Mouse (Mus musculus) CD4-positive naive resting alpha-beta T cell, adult 57 days (primary cell): ENCODE measurements around the gene Gm10031. TPM values are rescaled to one million over a fixed set of nuclear protein-coding genes. Genes with fewer than 3 reads are reported as not detected.

Experiments
- total RNA-seq: library from RNA; stranded (reverse); gene quantifications from one replicate; pipeline ENCODE4 v1.2.4, GENCODE M21; 2023

Gene Gm10031
- total RNA-seq = 35.0 TPM

GRCm38 (mm10) chr1:156523842-156524241, at the start of gene Gm10031:
Gene Gm10031, plus strand, starts transcription at chr1:156524012.

GRCm38 (mm10) chr1:156558024-156558930, 34.5 kb downstream of the Gm10031 start, which contains the start of gene Abl2:
Gene Abl2, plus strand, starts transcription at chr1:156558786.

Other genes with a start within 250 kb of the Gm10031 start
- gene Tdrd5, start 220.3 kb upstream of the Gm10031 start, total RNA-seq = 0.27 TPM
- gene Nphs2, start 213.3 kb upstream of the Gm10031 start, total RNA-seq = not detected
- 1,525 TPM for gene Gm2000, start 158.0 kb upstream of the Gm10031 start, total RNA-seq
- 2.2 TPM for gene Axdnd1, start 102.9 kb upstream of the Gm10031 start, total RNA-seq
- gene Soat1, start 49.7 kb upstream of the Gm10031 start, total RNA-seq = 23.6 TPM
- gene Abl2, start 34.8 kb downstream of the Gm10031 start, total RNA-seq = 56.5 TPM
- gene Tor3a, start 150.3 kb downstream of the Gm10031 start, total RNA-seq = 13.6 TPM
- gene Fam20b, start 195.1 kb downstream of the Gm10031 start, total RNA-seq = 15.5 TPM